Mouse (Mus musculus) liver, embryonic 16.5 days (tissue): ENCODE results near the gene Dnah2. TPM values are rescaled to one million over a fixed set of nuclear protein-coding genes. Genes with fewer than 3 reads are reported as not detected.

Experiments used
- ATAC-seq: fragments of 200-750 bp; cut with Nextera tagmentation; 2 replicates; pipeline ENCODE4 v1.8.0; 2017; ENCODE audit warnings: low read depth, mild to moderate bottlenecking, moderate number of reproducible peaks, moderate library complexity
- H3K27ac ChIP-seq: fragments of 300-500 bp; sonication (generic); 2 replicates; pipeline ENCODE4 v1.5.1; 2014; ENCODE audit warnings: mild to moderate bottlenecking, low read length
- H3K27me3 ChIP-seq: fragments of 300-500 bp; sonication (generic); 2 replicates; pipeline ENCODE4 v1.6.1; 2014; ENCODE audit warnings: low read depth, low read length, mixed read lengths; ENCODE audit not compliant: control insufficient read depth, insufficient read depth
- H3K36me3 ChIP-seq: fragments of 300-500 bp; sonication (generic); 2 replicates; pipeline ENCODE4 v1.6.1; 2014; ENCODE audit warnings: mild to moderate bottlenecking; ENCODE audit not compliant: control insufficient read depth, insufficient read depth
- H3K4me1 ChIP-seq: fragments of 300-500 bp; sonication (generic); 2 replicates; pipeline ENCODE4 v1.6.1; 2014; ENCODE audit warnings: low read depth, low read length, mixed read lengths; ENCODE audit not compliant: control insufficient read depth
- H3K4me2 ChIP-seq: fragments of 300-500 bp; sonication (generic); 2 replicates; pipeline ENCODE4 v1.6.1; 2014; ENCODE audit warnings: low read depth, low read length, mixed read lengths
- H3K4me3 ChIP-seq: fragments of 300-500 bp; sonication (generic); 2 replicates; pipeline ENCODE4 v1.5.1; 2014; ENCODE audit warnings: low read depth, mild to moderate bottlenecking, low read length
- H3K9ac ChIP-seq: fragments of 300-500 bp; sonication (generic); 2 replicates; pipeline ENCODE4 v1.6.1; 2014; ENCODE audit warnings: low read depth, low read length
- H3K9me3 ChIP-seq: fragments of 300-500 bp; sonication (generic); replicated peaks from 2 replicates; pipeline ENCODE4 v1.6.1; 2016; ENCODE audit warnings: low read length; ENCODE audit not compliant: control insufficient read depth
- WGBS: fragments of 180-500 bp; shearing (Covaris S2); extraction: QIAGEN DNeasy Blood & Tissue Kit; methylation state at CpG from one replicate; pipeline ENCODE4 v1.1.7; 2014; ENCODE audit not compliant: insufficient replicate concordance; 5-methylcytosine and 5-hydroxymethylcytosine counted together
- polyA plus RNA-seq: library from polyadenylated mRNA; unstranded; fragments of >200 nt; fragmentation: Nextera tagmentation; extraction: Ambion mirVana; gene quantifications from 2 replicates; pipeline ENCODE4 v1.2.1, GENCODE M21; 2015

The Dnah2 gene
- polyA plus RNA-seq, 1 experiment from 2014 or later: 0.09 TPM

DNA sequence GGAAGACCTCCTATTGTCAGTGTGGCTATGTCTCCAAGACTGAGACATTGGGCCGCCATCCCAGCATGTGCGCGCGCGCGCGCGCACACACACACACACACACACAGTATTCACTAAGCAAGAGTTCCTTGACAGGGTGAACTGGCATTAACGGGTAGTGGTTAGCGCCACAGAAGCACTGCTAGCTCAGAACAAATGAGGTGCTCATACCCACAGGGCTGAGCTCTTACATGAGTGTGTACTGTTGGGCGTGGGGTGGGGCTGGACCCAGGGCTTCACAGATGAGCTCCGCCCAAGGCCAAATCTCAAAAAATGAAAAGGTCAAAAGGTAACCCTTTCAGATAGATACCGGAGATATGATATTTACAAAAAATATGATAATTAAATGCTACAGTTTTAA, 36.0 kb upstream of the Dnah2 start:
- H3K4me2 ChIP-seq: peak overlapping the region; percentile 61
- H3K9ac ChIP-seq: no peak overlapping the region
- H3K4me3 ChIP-seq: no peak overlapping the region
- H3K4me1 ChIP-seq: peaks cover 62% of the 10 kb centered on the region
- no peaks in the 10 kb centered on the region for H3K27me3 ChIP-seq
- H3K9me3 ChIP-seq: no peaks in the 10 kb centered on the region
- ATAC-seq: no peak
- 79% methylated on average over 13 of the region's 13 CpGs for WGBS
- H3K36me3 ChIP-seq: peaks cover 22% of the 10 kb centered on the region
- H3K27ac ChIP-seq: peak overlapping the region; percentile 91

DNA sequence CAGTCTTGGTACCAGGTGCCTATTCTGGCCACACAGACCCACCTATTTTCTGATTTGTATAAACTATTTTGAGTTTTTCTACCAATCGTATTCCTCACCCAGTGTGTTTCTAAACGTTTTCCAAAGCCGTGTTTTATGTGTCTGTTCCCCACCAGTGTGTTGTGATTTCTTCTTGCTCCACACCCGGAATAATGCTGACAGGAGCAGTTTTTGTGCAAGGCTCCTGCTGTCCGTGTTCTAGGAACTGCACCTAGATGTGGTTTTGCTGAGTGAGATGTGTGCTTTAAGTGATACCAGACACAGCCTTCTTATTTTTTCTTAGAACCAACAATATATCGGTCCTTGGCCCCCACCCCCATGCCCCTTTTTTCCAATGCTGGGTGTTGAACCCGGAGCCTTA, 35.1 kb upstream of the Dnah2 start:
- peak overlapping the region; percentile 54; the same call in 1 of the 2 replicates for H3K27ac ChIP-seq
- peaks cover 53% of the 10 kb centered on the region for H3K4me1 ChIP-seq
- no peaks in the 10 kb centered on the region for H3K27me3 ChIP-seq
- H3K4me3 ChIP-seq: no peak overlapping the region
- WGBS: 66% methylated on average over 7 of the region's 7 CpGs
- ATAC-seq: no peak
- H3K36me3 ChIP-seq: peaks cover 14% of the 10 kb centered on the region
- no peak overlapping the region for H3K9ac ChIP-seq
- no peaks in the 10 kb centered on the region for H3K9me3 ChIP-seq
- no peak overlapping the region for H3K4me2 ChIP-seq

DNA sequence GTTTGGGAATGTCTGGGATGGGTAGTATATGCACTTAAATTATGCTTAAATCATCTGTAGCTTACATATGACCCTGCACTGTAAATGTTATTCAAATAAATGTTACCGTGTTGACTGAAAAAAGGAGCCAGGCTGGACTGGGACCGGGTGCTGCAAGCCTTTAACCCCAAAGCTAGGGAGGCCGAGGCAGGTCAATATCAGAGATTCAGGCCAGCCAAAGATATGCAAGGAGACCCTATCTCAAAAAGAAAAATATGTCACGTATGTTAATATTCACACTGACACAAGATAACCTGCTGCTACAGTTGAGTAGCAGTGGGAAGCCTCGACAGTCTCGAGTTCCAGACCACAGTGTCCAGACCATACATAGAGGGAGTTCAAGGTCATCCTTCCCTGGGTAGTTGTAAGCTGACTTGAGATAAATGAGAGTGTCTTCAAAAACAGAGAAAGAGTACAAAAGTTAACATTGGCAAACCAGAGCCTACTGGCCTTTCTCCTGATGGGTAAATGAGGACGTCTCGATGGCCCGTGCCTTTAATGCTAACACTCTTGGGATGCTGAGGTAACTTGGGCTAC, 33.4 kb upstream of the Dnah2 start:
- no peaks in the 10 kb centered on the region; the same call in 1 of the 2 replicates for H3K36me3 ChIP-seq
- H3K27ac ChIP-seq: peak overlapping the region; percentile 97
- H3K9me3 ChIP-seq: no peaks in the 10 kb centered on the region
- H3K4me1 ChIP-seq: peaks cover 58% of the 10 kb centered on the region
- no peaks in the 10 kb centered on the region for H3K27me3 ChIP-seq
- peak overlapping the region; percentile 88 for H3K4me3 ChIP-seq
- 45% methylated on average over 9 of the region's 9 CpGs for WGBS
- peak overlapping the region; percentile 92 for H3K4me2 ChIP-seq
- ATAC-seq: no peak
- peak overlapping the region; percentile 82 for H3K9ac ChIP-seq

DNA sequence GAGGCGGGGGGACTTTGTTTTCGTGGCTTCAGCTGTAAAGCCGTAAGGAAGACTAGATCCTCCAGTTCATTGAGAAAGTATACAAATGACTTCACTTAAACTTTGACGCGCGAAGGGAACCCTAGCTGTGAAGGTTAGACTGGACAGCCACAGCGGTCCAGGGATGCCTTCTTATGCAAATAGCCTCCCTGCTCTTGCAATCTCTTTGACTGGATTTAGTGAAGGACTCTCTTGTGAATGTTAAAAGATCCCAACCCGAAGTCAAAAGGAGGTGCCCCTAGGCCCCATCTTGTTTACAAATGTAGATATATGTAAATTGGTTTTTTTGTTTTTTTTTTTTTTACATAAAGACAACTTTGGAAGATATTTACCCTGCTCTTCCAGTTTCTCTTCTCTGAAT, 32.9 kb upstream of the Dnah2 start:
- Histone ChIP-seq H3K27ac (peak overlapping the region; percentile 97), H3K4me2 (peak overlapping the region; percentile 92), H3K36me3 (no peaks in the 10 kb centered on the region), H3K9ac (peak overlapping the region; percentile 82), H3K4me1 (peaks cover 58% of the 10 kb centered on the region), H3K4me3 (peak overlapping the region; percentile 88), H3K9me3 (no peaks in the 10 kb centered on the region), H3K27me3 (no peaks in the 10 kb centered on the region)
- ATAC-seq: no peak
- under 1% methylated on average over 8 of the region's 8 CpGs for WGBS

DNA sequence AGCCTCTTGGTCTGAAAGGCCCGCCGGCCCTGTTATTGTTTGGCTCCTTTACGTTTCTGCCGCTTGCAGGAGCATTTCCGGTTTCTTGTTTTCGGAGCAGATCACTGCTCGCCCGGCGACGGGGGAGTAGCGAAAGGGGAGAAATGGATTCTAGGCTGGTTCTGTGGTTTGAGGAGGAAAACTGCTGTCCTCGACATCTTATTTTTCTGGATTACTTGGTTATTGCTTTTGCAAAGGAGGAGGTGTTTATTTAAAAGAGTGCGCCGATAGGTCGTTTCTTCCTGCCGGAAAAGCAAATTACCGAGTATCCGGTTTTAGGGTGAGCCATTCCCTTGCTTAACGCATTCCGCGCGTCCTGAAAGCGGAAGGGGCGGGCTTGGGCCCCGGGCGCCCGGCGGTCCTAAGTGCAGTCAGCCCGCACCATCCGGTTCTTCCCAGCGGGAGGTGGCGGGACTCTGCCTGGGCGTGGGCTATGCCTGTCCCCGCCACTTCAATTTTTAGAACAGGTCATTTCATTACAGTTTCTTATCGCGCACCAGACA, 32.3 kb upstream of the Dnah2 start:
- H3K4me2 ChIP-seq: peak overlapping the region; percentile 92
- no peaks in the 10 kb centered on the region for H3K36me3 ChIP-seq
- H3K4me1 ChIP-seq: peaks cover 57% of the 10 kb centered on the region
- peak overlapping the region; percentile 97 for H3K27ac ChIP-seq
- 0% methylated on average over 36 of the region's 36 CpGs for WGBS
- ATAC-seq: peak; percentile 84
- no peaks in the 10 kb centered on the region for H3K9me3 ChIP-seq
- peak overlapping the region; percentile 88 for H3K4me3 ChIP-seq
- peak overlapping the region; percentile 82 for H3K9ac ChIP-seq
- no peaks in the 10 kb centered on the region for H3K27me3 ChIP-seq

DNA sequence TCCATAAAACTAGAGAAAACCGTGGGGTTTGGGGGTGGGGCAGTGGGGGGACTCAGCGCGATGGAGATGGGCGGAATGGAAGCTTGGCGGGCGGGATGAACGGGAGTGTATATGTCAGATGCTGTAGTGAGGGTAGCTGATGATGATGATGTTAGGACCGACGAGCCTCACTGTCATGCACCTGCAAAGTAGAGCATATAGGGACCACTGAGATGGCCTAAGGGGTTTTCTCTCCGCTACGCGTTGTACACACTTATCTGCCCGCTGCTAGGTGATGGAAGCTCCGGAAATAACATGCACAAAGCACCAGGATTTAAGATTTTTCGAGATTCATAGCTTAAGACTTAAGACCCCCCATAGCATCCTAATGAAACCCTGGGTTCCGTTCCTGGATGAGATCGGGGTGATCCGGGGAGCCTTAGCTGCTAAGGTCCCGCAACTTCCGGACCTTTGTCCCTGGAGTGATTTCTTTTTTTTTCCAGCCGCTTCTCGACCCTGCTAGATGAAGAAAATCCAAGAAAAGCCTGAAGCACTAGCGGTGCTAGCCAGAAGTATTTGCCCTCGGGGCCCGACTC, 31.7 kb upstream of the Dnah2 start:
- peaks cover 56% of the 10 kb centered on the region for H3K4me1 ChIP-seq
- H3K9me3 ChIP-seq: no peaks in the 10 kb centered on the region
- H3K4me3 ChIP-seq: peak overlapping the region; percentile 88
- no peaks in the 10 kb centered on the region for H3K27me3 ChIP-seq
- no peak for ATAC-seq
- no peaks in the 10 kb centered on the region for H3K36me3 ChIP-seq
- H3K9ac ChIP-seq: peak overlapping the region; percentile 82
- peak overlapping the region; percentile 92 for H3K4me2 ChIP-seq
- WGBS: under 1% methylated on average over 25 of the region's 25 CpGs
- peak overlapping the region; percentile 97 for H3K27ac ChIP-seq

DNA sequence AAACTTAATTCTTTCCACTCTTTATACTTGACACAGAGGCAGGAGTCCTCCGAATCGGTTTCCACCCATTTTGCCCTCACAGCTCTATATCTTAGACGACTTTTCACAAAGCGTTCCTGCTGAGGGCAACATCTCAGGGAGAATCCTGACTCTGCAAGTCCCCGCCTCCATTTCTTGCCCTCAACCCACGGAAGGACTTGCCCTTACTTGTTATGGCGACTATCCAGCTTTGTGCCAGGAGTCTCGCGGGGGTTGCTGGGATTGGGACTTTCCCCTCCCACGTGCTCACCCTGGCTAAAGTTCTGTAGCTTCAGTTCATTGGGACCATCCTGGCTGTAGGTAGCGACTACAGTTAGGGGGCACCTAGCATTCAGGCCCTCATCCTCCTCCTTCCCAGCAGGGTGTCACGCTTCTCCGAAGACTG, 31.2 kb upstream of the Dnah2 start, which contains the start of the genes Wrap53 and Trp53:
Gene Wrap53, minus strand, starts transcription at position 165 of the 424 bp plus-strand sequence.
Gene Trp53, plus strand, starts transcription at position 269 of the 424 bp plus-strand sequence.
- ATAC-seq: peak; percentile 52
- H3K4me1 ChIP-seq: peaks cover 50% of the 10 kb centered on the region
- peak within 1 kb of the TSS; percentile 97 for H3K27ac ChIP-seq
- H3K9me3 ChIP-seq: no peaks in the 10 kb centered on the region
- peak within 1 kb of the TSS; percentile 88 for H3K4me3 ChIP-seq
- no peaks in the 10 kb centered on the region for H3K36me3 ChIP-seq
- under 1% methylated on average over 13 of the region's 13 CpGs for WGBS
- peak within 1 kb of the TSS; percentile 92 for H3K4me2 ChIP-seq
- no peaks in the 10 kb centered on the region for H3K27me3 ChIP-seq
- peak within 1 kb of the TSS; percentile 84 for H3K9ac ChIP-seq

DNA sequence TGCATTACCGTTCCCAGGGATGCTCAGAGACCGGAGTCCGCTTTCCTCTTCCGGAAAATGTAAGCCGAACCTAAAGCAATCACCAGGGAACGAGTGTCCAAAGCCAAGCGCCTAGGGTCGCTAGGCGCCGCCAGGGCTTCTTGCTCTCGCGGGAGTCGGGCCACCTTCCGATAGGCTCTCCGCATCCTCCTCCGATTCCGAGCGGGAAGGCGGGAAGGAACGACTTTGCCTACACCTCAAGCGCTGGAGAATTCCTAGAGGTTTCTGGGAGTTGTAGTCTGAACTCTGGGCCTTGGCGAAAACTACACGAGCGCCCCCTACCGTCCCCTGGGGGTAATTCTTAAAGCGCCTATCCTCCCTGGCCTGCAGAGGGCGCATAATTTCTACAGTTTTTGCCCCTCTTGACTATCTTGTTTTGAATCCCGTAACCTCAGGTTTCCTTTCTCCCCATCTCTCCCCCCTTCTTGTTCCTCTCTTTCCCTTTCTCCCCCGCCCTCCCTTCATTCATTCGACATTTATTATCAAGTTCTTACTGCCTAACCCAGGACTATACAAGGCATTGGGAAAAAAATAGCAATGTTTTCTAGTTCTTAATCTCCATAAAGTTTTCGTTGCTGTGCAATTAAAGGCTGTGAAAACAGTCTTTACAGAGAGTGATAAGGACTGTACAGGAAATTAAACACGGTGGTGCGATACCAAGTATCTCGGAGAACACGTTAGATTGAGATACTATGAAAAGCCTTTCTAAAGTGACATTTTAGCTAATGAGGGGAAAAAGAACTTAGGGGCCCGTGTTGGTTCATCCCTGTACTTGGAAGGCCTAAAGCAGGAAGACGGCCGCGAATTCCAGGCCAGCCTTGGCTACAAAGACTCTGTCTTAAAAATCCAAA, 30.5 kb upstream of the Dnah2 start:
- WGBS: under 1% methylated on average over 39 of the region's 39 CpGs
- peak; percentile 80 for ATAC-seq
- peaks cover 43% of the 10 kb centered on the region for H3K4me1 ChIP-seq
- peak overlapping the region; percentile 84 for H3K9ac ChIP-seq
- no peaks in the 10 kb centered on the region for H3K9me3 ChIP-seq
- peak overlapping the region; percentile 88 for H3K4me3 ChIP-seq
- H3K27me3 ChIP-seq: no peaks in the 10 kb centered on the region
- H3K36me3 ChIP-seq: no peaks in the 10 kb centered on the region
- peak overlapping the region; percentile 92 for H3K4me2 ChIP-seq
- H3K27ac ChIP-seq: peak overlapping the region; percentile 97
